Mouse (Mus musculus) monocyte, adult 5-6 weeks (primary cell): Measurements from ENCODE around the gene Hsh2d. TPM values are rescaled to one million over a fixed set of nuclear protein-coding genes. Genes with fewer than 3 reads are reported as not detected.

ENCODE experiments used
- ATAC-seq: fragments of 153-309, 156-312 bp; replicated peaks from 2 replicates; pipeline ENCODE4 v1.8.0; 2017; ENCODE audit warnings: mild to moderate bottlenecking; ENCODE audit not compliant: low TSS enrichment, insufficient number of reproducible peaks, severe bottlenecking, poor library complexity, low FRiP score
- total RNA-seq: library from RNA; stranded (forward); fragments of 200-1000, 200-491, 200-594 nt; gene quantifications from 3 replicates; pipeline ENCODE4 v1.2.3, GENCODE M21; 2017

The Hsh2d gene
- total RNA-seq, 1 experiment from 2014 or later, result 1.2 TPM

GRCm38 (mm10) chr8:72239499-72240402, 50.3 kb downstream of the Hsh2d start, which contains the start of gene Ap1m1:
Gene Ap1m1, plus strand, starts transcription at chr8:72240018.
- peak; percentile 90 for ATAC-seq

DNA sequence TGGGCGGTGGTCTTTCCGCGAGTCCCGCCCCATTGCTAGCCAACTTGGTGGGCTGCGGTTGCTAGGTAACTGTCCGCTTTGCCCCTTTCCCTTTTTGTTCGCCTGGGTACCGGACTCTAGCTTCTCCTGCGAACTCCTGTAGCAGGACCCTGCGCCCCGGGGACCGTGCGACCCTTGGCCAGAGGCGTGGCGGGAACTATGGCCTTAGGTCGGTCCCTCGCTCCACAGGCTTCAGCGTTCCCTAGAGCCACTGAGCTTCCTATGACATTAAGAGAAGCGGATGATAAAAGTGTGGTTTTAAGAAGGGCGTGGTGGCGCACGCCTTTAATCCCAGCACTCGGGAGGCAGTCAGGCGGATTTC, 50.9 kb downstream of the Hsh2d start:
- no peak; the same call in 1 of the 2 replicates for ATAC-seq

- ATAC-seq, result no peak
Observed at GRCm38 (mm10) chr8:72240951-72241350, 51.5 kb downstream of the Hsh2d start.

GRCm38 (mm10) chr8:72242226-72242625, 52.8 kb downstream of the Hsh2d start:
- no peak for ATAC-seq

DNA sequence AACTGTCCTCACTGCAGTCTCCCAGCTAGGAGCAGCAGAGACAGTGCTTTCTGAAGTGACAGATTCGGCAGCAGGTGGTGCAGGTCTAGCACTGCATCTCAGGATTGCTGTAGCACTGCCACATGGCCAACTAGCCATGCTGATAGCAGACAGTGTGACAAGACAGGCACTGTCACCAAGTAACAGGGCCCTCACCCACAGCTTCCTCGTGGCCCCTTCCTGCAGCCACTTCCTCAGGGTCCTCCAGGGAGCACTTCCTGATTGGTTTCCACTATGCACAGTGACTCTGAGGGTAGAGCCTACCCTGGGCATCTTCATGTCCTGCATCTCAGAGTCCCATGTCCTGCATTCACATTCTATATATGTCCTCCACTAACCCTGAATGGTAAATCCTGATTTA, 55.2 kb downstream of the Hsh2d start:
- no peak for ATAC-seq

Other genes starting within 250 kb of the Hsh2d start
- 14.6 to 36.2 TPM (median 26.4 TPM) in 3 replicates for gene Zfp961, start 238.6 kb upstream of the Hsh2d start, total RNA-seq
- 153 to 273 TPM (median 260 TPM) in 3 replicates for gene Cyp4f18, start 180.0 kb upstream of the Hsh2d start, total RNA-seq
- not detected in 3 replicates for gene Olfr372, start 148.4 kb upstream of the Hsh2d start, total RNA-seq
- not detected in 3 replicates for gene Olfr373, start 106.5 kb upstream of the Hsh2d start, total RNA-seq
- 0.21 to 0.49 TPM in 2 of 3 replicates, not detected in the other for gene Olfr374, start 82.6 kb upstream of the Hsh2d start, total RNA-seq
- gene Tpm4, start 54.7 kb upstream of the Hsh2d start, total RNA-seq, result 902 to 973 TPM (median 947 TPM) in 3 replicates
- gene Rab8a, start 28.4 kb upstream of the Hsh2d start, total RNA-seq, result 640 to 819 TPM (median 739 TPM) in 3 replicates
- 0.86 to 6.9 TPM (median 1.1 TPM) in 3 replicates for gene Cib3, start 23.2 kb downstream of the Hsh2d start, total RNA-seq
- not detected in 3 replicates for gene Gm11034, start 24.0 kb downstream of the Hsh2d start, total RNA-seq
- gene Fam32a, start 30.1 kb downstream of the Hsh2d start, total RNA-seq, result 105 to 143 TPM (median 135 TPM) in 3 replicates
- gene Ap1m1, start 50.4 kb downstream of the Hsh2d start, total RNA-seq, result 59.3 to 86.9 TPM (median 76.3 TPM) in 3 replicates
- gene Gm10282, start 115.6 kb downstream of the Hsh2d start, total RNA-seq, result 1.5 to 3.3 TPM (median 3.1 TPM) in 3 replicates
- 183 to 225 TPM (median 194 TPM) in 3 replicates for gene Klf2, start 129.4 kb downstream of the Hsh2d start, total RNA-seq
- gene Eps15l1, start 231.8 kb downstream of the Hsh2d start, total RNA-seq, result 48.6 to 98.2 TPM (median 55.6 TPM) in 3 replicates